Mouse (Mus musculus): Measurements from ENCODE around the gene Foxp1. TPM values are rescaled to one million over a fixed set of nuclear protein-coding genes. Genes with fewer than 3 reads are reported as not detected.

Foxp1 gene
- polyA plus RNA-seq, 1 experiment from 2014 or later: 18.9 TPM

DNA sequence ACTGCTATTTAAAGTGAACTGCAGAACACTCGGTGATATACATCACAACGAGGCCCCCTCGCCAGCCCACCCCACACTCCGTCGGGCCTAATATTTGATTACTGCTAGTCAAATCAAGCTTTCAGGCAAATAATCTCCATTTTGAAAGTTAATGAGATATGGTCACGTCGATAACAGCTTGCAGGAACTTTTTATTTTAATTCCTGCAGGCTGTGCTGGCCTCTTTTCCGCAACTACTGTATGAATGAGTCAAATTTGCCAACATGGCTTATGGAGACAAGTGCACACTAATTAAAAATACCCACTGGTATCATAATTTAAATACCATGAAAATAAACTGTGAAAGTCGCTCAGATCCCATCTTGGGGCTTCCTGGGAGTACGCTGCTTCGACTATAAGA is 385.4 kb downstream of the Foxp1 start:
- no peaks in the 10 kb centered on the region for H3K27me3 ChIP-seq (ENCODE audit: insufficient read depth, low read length)
- no peak overlapping the region for H3K27ac ChIP-seq (ENCODE audit: low read depth)
- 81% methylated on average over 11 of the region's 11 CpGs for WGBS (ENCODE audit: insufficient replicate concordance)
- H3K9ac ChIP-seq (replicated peaks): no peak overlapping the region
- no peak for TF ChIP-seq EP300 (IDR thresholded peaks at IDR 0.05; ENCODE audit: low read depth)
- TF ChIP-seq CTCF (IDR thresholded peaks at IDR 0.05; ENCODE audit: low read depth): no peak
- no peak for ATAC-seq
- DNase-seq: no peak
- H3K36me3 ChIP-seq (replicated peaks; ENCODE audit: insufficient read depth, low read length): peaks cover 3% of the 10 kb centered on the region; the same call in 1 of the 2 replicates
- H3K9me3 ChIP-seq (ENCODE audit: low read length): no peaks in the 10 kb centered on the region
- no peaks in the 10 kb centered on the region for H3K4me1 ChIP-seq (ENCODE audit: insufficient read depth)
- no peak overlapping the region for H3K4me2 ChIP-seq (ENCODE audit: low read depth, low read length)
- H3K4me3 ChIP-seq (ENCODE audit: low read depth, low read length): no peak overlapping the region

DNA sequence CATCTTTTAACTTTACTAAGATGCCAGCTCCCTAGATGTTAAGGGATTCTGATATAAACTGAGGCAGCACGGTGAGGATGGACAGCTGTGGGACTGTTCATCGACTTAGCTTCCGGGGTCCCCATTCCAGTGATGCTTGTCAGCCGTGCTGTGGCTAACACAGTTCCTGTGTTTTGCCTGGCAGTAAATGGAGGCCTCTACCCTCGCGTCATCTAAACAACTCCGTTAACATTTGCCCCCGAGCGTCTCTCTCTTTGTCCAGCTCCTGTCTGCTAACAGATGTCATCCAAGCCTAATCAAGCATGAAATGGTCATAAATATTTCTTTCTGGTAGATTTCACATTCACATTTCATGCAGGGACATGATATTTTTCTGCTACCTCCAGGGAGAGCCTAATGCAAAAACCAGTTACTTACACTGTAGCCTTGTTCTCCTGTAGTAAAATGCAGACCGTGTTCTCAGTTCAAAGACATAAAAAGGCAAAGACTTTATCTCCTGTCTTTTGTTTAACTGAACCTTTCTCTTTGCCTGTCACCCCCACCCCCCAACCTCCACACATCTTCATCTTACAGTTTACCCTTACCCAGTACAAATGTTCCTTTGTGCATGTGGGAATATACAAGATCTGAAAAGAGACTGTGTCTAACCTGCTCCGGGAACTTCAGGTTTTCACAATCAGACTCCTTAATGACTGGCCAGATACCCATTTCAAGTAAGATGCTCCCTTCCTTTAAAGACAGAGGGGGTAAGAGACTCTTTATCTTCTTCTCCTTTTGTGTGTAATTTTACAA is 386.4 kb downstream of the Foxp1 start:
- no peak for ATAC-seq

GRCm38 (mm10) chr6:99131815-99132214 is 390.7 kb downstream of the Foxp1 start:
- Histone ChIP-seq H3K9me3 (ENCODE audit: low read length) (no peaks in the 10 kb centered on the region), H3K27me3 (ENCODE audit: insufficient read depth, low read length) (no peaks in the 10 kb centered on the region), H3K27ac (ENCODE audit: low read depth) (no peak overlapping the region), H3K9ac (replicated peaks) (no peak overlapping the region), H3K4me1 (ENCODE audit: insufficient read depth) (no peaks in the 10 kb centered on the region), H3K4me2 (ENCODE audit: low read depth, low read length) (no peak overlapping the region), H3K36me3 (replicated peaks; ENCODE audit: insufficient read depth, low read length) (no peaks in the 10 kb centered on the region; the same call in 1 of the 2 replicates), H3K4me3 (ENCODE audit: low read depth, low read length) (no peak overlapping the region)
- DNase-seq (no peak), ATAC-seq (no peak)
- TF ChIP-seq EP300 (IDR thresholded peaks at IDR 0.05; ENCODE audit: low read depth): no peak
- 60% methylated on average over 4 of the region's 4 CpGs for WGBS (ENCODE audit: insufficient replicate concordance)

More for the DNA sequence above, 386.4 kb downstream of the Foxp1 start:
- 74% methylated on average over 11 of the region's 11 CpGs for WGBS (ENCODE audit: insufficient replicate concordance)
- Histone ChIP-seq H3K27ac (ENCODE audit: low read depth) (no peak overlapping the region), H3K4me3 (ENCODE audit: low read depth, low read length) (no peak overlapping the region), H3K4me1 (ENCODE audit: insufficient read depth) (no peaks in the 10 kb centered on the region), H3K36me3 (replicated peaks; ENCODE audit: insufficient read depth, low read length) (peaks cover 3% of the 10 kb centered on the region; the same call in 1 of the 2 replicates), H3K9me3 (ENCODE audit: low read length) (no peaks in the 10 kb centered on the region), H3K9ac (replicated peaks) (no peak overlapping the region), H3K4me2 (ENCODE audit: low read depth, low read length) (no peak overlapping the region), H3K27me3 (ENCODE audit: insufficient read depth, low read length) (no peaks in the 10 kb centered on the region)
- TF ChIP-seq EP300 (IDR thresholded peaks at IDR 0.05; ENCODE audit: low read depth) (no peak), CTCF (IDR thresholded peaks at IDR 0.05; ENCODE audit: low read depth) (no peak)
- no peak for DNase-seq

DNA sequence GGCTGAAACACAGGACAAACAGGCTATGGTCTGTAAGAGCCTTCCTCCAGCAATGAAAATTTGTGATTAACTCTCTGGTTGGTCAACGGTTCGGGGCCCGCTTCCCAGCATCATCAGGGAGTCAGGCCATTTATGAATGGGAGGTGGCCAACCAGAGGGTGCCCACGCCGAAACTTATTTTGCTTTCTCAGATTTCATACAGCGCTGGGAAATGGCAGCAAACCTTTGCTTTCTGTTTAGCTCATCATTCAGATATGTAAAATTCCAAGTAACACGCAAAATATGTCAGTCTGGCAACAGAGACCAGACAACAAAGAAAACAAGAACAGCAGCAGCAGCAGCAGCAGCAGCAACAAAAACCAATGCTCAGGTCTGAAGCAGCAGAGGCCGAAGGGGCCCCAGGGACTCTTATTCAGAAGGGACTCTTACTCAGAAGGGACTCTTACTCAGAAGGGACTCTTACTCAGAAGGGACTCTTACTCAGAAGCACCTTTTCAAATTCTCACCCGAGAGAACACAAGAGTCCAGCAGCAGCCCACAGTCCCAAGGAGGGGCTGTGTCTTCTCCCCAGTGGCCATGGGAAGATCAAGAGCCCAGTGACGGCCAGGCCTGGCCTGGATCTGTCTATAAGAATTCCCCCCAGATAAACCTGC is 391.6 kb downstream of the Foxp1 start:
- Histone ChIP-seq H3K27me3 (ENCODE audit: insufficient read depth, low read length) (no peaks in the 10 kb centered on the region), H3K9ac (replicated peaks) (no peak overlapping the region), H3K36me3 (replicated peaks; ENCODE audit: insufficient read depth, low read length) (no peaks in the 10 kb centered on the region; the same call in 1 of the 2 replicates), H3K4me2 (ENCODE audit: low read depth, low read length) (no peak overlapping the region), H3K4me3 (ENCODE audit: low read depth, low read length) (no peak overlapping the region), H3K9me3 (ENCODE audit: low read length) (no peaks in the 10 kb centered on the region), H3K27ac (ENCODE audit: low read depth) (no peak overlapping the region), H3K4me1 (ENCODE audit: insufficient read depth) (no peaks in the 10 kb centered on the region)
- no peak for DNase-seq
- TF ChIP-seq CTCF (IDR thresholded peaks at IDR 0.05; ENCODE audit: low read depth) (no peak), EP300 (IDR thresholded peaks at IDR 0.05; ENCODE audit: low read depth) (no peak)
- WGBS (ENCODE audit: insufficient replicate concordance): 77% methylated on average over 10 of the region's 10 CpGs
- ATAC-seq: no peak

DNA sequence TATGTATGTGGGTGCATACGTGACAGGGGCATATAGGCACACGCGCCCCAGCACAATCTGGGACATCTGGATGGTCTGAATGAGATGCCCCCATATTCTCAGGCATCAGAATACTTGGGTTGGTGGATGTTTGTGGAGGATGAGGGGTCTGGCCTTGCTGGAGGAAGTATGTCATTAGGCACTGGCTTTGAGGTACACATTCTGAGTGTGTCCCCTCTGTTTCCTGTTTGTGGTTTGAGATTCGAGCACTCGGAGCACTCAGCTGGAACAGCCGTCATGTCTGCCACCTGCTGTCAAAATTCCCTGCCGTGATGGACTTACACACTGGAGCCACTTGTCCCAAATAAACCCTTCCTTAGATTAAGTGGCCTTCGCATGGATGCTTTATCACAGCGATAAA is 395.8 kb downstream of the Foxp1 start:
- Histone ChIP-seq H3K9ac (replicated peaks) (no peak overlapping the region), H3K9me3 (ENCODE audit: low read length) (no peaks in the 10 kb centered on the region), H3K36me3 (replicated peaks; ENCODE audit: insufficient read depth, low read length) (no peaks in the 10 kb centered on the region), H3K4me1 (ENCODE audit: insufficient read depth) (no peaks in the 10 kb centered on the region), H3K4me2 (ENCODE audit: low read depth, low read length) (no peak overlapping the region), H3K27me3 (ENCODE audit: insufficient read depth, low read length) (no peaks in the 10 kb centered on the region), H3K27ac (ENCODE audit: low read depth) (no peak overlapping the region), H3K4me3 (ENCODE audit: low read depth, low read length) (no peak overlapping the region)
- DNase-seq (no peak), ATAC-seq (no peak)
- WGBS (ENCODE audit: insufficient replicate concordance): 73% methylated on average over 9 of the region's 9 CpGs
- TF ChIP-seq EP300 (IDR thresholded peaks at IDR 0.05; ENCODE audit: low read depth) (no peak), CTCF (IDR thresholded peaks at IDR 0.05; ENCODE audit: low read depth) (no peak)
